Mouse (Mus musculus) MN1 (cell line): ENCODE measurements around the gene Robo4.

Experiments
- DNase-seq: peaks from one replicate; pipeline ENCODE4 v3.0.0-alpha.2; 2016; ENCODE audit warnings: low spot score

Gene Robo4

DNA sequence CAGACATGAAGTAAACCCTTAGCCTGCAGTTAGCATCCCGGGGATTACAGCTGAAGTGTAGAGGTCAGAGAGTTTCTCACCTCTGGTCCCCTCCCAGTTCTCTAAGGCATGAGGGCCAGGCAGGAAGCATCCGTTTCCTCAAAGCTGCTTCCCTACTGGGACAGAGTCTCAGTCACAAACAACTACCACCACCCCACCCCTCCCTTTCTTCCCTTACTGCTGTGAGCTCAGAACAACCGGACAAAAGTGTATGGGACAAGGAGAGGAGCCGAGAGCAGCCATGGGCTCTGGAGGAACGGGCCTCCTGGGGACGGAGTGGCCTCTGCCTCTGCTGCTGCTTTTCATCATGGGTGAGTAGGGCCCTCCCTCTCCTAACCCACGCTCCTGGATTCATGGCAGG is at the start of gene Robo4:
Gene Robo4, plus strand, starts transcription at position 96 of the 400 bp plus-strand sequence.
- no peak for DNase-seq

DNA sequence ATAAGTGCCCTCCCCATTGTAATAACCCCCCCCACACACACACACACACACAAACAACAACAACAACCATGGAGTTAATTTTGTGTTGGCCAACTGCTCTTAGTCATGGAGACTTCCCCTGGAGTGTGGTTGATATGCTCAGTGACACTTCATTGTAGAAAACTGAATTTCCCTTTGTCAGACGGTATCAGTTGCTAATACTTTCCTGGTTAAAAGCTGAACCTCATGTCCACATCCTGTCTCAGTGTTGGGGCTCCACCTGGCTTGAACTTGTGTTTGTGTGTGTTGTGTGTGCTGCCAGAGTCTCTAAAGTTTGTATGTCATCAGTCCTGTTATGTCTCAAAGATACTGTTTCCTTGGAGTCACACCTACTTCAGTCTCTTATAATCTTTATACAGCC is 47.2 kb upstream of the Robo4 start:
- no peak for DNase-seq

DNA sequence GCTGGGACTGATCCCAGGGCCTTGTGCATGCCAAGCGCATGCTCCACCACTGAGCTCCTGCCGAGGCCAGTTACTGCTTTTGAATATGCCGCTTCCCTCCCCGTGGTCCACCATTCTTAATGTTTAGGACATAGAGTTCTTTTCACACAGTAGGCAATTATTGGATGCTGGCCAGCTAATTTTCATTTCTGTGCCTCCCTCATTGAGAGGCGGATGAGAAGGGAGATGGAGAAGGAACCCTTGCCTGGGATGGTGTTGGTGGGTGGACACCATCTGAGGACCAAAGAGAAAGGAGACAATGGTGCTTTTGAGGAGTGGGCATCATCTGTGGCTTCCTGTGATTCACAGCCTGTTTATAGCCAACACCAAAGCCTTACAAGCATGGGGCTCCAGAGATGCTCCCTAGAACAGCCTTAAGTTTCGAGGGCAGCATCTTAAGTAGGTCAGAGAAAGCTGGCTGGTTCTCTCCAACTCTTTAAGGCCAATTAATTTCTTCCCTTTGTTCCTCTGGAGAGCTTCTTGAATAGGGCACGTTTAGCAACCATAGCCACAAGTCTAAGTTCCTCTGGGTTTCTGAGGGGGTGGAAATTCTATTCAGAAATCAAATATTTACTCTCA is 42.9 kb upstream of the Robo4 start:
- no peak for DNase-seq

DNA sequence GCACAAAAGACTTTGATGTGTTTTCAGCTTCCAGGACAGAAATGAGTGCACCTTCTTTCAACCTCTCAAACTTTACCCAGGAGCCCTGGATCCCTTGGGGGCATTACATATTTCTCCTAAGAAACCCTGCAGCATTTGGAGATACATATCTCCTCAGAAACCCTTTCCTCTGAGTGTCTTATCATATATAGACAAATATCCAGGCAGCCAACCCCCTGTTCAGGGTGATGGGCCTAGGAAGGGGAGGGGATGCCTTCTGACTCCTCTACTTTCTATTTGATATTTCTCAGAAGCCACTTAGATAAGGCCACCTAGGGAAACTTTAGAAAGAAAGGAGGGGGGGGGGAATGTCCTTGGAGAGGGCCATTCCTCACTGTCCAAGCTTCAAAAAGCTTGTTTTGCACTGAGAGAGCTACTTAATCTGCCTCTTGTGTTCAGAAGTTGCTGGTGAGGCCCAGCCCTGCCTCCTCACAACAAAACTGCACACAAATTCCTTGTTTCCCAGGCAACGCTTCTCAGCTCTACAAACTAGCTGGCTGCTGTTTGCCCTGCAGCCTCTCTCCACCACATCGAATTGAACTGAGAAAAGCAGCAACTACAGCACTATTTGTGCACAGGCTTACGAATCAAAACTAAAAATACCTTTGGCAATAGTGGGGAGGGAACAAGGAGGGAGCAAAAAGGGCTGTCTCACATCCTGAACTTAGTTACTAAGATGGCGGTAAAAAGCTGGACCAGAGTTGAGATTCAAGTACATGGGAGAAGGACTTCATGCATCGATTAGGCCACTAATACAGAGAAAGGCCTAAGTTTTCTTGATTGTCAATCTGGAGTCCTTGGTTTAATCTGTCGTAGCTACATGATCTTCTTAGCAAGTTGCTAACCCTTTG is 42.1 kb upstream of the Robo4 start:
- DNase-seq, result no peak

DNA sequence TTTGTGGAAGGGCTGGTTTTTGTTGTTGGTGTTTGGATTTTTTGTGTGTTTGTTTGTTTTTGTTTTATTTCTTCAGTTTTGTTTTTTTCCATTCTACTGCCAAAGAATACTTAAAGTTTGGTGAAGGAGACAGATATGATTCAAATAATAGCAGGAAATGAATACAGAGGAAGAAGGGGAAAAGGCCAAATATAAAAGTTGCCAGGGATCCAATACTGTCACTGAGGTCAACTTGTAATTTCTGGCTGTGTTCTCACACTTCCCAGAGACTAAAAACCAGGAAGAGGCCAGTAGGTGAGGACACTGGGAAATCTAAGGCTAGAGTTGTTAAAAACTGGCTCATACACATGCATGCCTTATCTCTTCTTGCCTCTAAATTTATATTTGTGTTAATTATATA is 39.6 kb upstream of the Robo4 start:
- DNase-seq, result no peak

DNA sequence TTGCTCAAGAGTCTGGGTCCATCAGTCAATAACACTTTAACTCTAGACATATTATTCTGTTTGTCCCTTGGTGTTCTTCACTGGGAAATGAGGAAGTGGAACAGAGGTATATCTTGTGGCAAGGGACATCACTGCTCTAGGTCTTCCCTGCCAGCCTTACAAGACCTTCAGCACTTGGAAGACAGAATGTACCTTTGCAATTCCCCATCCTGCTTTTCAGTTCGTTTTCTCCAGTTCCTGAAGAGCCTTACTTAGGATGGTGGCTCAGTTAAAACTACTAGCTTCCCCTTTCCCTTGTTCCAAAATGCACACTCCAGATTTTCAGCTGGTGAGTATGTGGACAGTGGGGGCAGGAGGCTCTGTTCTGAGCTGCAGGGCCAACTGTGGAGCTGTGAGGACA is 38.8 kb upstream of the Robo4 start:
- no peak for DNase-seq

DNA sequence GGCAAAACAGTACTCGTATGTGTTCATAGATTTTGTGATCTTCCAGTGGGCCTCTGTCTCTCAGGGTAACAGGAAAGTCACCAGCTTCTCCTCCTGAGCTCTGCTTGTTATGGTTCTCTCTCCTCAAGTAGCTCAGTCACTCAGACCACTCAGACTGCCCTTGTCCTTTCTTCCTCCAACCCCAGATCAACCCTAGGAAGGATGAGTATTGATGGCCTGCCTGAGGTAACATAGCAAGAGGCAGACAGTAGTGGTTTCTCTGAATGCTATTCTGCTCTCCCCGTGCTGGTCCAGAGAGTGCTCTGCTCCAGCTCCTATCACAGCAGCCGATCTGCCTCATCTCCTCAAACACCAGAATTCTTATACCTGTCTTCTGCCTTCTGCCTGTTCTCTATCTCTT is 38.1 kb upstream of the Robo4 start:
- DNase-seq, result no peak

DNA sequence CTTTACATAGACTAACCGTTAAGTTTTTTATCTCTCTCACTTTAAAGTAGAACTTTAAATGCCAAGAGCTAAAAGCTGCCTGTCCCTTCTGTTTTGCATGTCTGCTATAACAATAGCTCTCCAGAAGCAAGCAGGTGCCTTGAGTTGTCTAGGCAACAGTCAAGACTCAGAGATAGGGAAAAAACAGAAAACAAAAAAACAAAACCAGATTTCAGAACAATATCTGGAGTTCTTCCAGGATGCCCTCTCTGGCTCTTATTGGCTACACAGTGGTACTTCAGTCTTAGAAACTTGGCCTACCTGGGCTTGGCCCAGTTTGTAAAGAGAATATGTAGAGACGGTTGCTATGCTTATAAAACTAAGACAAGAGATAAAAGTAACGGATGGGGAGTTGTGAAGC is 37.3 kb upstream of the Robo4 start:
- DNase-seq, result no peak

DNA sequence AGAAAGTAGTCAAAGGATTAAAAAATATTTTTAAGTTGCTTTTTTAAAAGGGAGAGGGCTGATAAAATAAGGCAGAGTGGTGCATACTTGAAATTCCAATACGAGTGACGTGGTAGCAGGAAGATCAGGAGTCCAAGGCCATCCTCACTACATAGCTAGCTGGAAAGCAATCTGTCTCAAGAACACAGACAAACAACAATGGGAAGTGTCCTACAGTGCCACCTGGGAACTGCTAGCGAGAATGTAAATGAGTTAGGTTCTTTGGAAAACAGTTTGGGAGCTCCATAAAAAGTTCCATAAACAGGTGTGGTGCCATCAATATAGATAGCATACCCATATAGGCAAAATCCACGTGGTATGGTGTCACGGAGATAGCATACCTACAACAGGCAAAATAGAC is 36.0 kb upstream of the Robo4 start:
- DNase-seq, result no peak

DNA sequence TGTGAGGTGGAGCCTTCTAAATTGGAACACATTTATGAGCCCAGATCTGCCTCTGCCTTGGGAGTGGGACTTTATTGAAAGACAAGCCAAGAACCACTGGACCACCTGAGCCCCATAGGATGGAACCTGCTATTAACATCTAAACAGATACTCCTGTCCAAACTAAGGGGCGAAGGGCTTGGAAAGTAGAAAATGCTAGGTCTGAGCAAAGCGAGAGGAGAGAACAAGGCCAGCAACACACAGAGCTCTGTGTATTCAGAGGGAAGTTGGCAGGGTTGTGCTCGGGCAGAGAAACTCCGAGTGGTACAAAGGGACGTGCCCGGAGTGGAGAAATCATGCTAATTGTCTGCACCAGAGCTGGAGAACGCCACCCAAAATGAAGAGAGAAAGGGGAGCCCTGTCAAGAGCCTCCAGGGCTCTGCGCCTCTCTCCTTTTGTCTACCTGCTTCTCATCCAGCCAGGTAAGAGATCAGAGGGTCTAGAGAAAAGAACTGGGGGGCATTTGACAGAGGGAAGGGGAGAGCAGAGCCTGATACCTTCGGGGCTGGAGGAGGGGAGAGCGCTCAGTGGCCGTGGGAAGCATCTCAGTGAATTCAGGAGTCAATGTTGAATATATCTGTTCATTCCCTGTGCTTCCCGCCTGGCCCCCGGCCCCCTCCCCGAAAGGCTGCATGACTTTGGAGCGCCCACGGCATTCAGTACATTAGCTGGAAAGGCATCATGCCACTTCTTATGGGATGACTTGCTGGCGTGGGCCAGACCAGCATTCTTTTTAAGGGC is 34.2 kb upstream of the Robo4 start, which contains the start of gene Hepacam:
Gene Hepacam, plus strand, starts transcription at position 51 of the 780 bp plus-strand sequence.
- DNase-seq, result no peak

DNA sequence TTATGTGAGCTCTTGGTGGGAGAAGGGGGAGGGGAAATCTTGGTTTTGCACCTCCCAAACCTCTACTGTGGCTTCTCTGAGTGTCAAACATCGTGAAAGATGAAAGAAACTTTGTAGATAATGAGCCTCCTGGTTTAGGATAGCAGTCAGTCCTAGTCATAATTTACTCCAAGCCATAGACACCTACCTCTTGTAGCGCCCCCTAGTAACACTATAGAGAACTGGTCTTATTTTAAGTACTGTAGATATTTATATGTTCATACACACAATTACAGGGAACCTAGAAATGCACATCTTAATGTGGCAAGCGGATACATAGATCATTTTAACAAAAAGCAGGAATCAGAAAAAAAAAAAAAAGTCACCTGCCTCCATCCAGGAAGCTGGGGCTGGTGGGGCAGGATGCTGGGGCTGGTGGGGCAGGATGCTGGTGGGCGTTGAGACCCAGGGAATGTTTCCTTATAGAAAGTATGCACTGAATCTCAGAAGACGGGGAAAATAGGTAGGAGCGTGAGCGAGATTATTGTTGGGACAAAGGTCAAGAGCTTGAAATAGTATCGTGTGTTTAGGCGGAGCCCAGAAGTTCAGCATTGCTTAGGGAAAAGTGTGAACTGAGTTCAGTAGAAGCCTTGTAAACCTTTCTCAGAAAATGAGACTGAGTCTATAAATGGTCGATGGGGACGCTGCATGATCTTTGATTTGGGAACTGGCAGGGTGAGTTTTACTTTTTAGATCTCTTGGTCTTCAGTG is 33.4 kb upstream of the Robo4 start:
- no peak for DNase-seq

DNA sequence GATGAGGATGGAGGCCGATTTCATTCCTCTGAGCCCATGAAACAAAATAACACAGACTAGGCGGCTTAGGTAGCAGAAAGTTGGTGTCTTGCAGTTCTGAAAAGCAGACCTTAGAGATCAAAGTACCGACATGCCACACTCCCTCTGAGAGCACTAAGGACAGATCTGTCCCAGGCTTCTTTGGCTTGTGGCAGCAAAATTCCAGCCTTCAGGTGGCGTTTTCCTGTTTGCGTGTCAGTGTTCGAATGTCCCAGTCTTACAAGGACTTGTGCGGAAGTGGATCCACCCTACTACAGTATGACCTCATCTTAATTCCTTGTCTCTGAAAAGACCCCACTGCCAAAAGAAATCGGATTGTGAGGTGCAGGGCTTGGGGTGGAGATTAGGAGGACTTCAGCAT is 32.8 kb upstream of the Robo4 start:
- no peak for DNase-seq

DNA sequence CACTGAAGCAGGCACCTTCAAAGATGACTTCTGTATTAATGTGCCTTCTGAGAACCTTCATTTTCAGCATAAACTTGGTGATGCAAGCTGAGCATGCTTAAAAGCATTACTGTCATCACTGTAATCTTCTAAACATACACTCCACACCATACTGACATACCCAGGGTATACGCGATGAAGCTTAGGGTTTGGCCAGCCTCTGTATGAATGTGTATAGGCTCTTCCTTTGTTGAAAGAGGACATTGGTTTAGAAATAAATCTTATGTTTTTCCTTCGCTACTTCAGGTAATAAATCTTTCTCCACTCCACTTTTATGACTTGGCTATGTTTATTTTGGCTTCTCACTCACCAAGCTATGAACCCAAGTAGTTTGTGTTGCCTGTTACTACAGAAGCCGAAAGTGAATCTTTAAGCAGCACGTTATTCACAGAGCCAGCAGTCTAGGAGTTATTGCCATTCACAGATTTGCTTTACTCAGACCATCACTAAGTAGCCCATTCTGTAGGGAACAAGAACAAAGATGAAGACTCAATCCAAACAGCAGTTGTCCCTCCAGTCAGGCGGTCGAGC is 30.4 kb upstream of the Robo4 start:
- DNase-seq, result no peak

DNA sequence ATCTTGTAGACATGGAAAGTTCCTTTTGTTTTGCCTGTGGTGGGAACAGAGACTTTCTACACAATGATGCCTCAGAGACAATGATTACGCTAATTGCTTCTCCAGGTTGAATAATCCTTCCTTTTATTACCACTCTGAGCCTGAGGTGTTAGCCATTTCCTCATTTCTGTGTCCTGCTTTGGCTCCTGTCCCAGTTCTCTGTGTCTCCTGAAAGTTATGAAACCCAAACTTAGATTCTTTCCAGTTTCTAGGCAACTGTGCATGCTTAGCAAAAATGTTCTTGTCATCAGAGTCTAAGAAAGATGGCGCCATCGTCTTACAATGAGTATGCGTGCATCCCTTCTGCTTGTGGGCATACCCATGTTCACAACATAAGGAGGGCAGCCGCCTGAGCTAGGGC is 26.0 kb upstream of the Robo4 start:
- no peak for DNase-seq

DNA sequence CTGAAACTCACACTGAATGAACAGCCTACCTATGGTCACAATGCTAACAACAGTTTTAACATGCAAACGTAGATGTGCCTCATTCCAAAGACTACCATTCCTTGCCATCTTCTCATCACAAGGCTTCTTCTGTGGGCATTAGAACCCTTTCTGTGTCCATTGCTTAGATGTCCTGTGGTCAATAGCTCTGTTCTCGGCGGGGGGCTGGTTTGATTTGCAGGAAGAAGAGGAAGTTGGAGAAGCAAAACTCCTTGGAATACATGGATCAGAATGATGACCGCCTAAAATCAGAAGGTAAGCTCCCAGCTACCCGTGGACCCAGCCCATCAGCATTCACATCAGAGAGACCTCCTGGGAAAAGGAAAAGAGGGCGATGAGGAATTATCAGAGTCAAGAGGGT is 18.5 kb upstream of the Robo4 start:
- no peak for DNase-seq

DNA sequence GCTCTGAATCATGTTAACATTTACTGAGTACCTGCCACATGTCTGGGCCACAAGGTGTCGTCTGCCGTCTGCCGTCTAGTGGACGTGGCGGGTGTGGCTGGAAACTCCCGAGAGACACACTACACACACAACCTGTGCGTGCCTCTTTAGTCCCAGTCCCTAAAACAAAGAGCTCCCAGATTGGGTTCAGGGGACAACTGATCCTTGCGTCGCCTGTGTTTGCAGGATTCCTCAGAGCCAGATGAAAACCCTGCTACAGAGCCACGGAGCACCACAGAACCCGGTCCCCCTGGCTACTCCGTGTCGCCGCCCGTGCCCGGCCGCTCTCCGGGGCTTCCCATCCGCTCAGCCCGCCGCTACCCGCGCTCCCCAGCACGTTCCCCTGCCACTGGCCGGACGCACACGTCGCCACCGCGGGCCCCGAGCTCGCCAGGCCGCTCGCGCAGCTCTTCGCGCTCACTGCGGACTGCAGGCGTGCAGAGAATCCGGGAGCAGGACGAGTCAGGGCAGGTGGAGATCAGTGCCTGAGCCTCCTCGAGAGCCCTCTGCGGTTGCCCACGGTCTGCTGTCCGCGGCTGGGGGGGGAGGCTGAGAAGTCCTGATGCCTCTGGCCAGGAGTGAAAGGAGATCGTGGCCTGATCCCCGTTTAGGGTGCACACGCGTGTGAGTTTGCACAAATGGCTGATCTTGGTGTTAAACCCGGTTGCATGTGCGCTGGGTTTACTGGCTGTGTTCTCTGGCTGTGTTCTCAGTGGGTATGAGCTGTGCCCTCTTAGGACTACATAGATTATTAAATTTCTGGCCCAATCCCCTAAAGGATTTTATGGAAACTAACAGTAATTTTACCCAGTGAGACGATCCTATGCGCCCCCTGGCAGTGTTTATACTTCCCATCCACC is 17.2 kb upstream of the Robo4 start:
- no peak for DNase-seq

DNA sequence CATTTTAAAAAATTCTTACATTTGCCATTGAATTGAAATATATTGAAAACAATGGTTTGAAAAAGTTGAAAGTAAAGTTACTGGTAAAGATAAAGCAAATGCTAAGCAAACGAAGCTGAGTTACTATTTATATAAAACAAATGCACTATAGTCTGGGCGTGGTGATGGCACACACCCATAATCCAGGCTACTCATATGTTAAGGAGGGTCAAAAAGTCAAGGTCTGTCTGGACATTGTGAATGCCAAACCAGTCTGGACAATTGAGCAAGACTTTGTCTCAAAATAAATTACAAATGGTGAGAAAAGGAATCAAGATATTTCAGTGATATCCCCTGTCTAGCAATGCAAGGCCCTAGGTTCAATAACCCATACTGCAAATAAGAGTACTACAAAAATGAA is 10.8 kb upstream of the Robo4 start:
- no peak for DNase-seq

DNA sequence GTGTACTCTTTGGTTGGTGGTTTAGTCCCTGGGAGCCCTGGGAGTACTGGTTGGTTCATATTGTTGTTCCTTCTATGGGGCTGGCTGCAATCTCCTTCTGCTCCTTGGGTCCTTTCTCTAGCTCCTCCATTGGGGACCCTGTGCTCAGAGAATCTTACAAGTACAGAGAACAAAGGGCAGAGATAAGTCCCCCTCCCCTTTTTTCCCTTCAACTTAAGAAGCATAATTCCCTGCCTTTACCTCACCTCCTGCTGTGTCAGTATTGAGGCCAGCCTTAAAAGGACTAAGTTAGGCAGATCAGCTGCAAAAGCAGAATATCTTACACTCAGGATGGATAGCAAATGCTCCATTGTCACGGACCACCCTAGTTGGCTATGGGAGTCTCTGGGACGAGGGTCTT is 9.6 kb upstream of the Robo4 start:
- DNase-seq, result no peak

DNA sequence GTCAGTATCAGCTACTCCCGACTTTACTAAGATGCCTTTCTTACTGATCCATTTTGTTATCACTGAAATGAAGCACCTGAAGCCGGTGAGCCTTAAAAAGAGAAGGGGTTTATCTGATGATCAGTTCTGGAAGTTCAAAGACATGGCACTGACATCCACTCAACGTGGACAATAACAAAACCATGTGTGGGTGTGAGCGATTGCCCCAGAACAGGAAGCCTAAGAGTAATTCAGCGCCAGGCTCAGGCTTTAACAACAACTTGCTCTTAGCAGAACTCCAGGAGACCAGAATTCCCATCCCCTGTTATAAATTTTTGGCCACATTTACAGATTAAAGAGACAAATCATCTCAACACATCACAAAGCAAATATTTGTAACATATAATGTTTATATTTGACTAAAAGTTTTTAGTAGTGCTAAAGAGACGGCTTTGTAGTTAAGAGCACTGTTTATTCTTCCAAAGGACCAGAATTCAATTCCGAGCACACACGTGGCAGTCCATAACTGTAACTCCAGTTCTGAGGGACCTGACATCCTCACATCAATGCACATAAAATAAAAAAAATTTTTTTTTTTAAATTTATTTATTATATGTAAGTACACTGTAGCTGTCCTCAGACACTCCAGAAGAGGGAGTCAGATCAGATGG is 8.1 kb upstream of the Robo4 start:
- DNase-seq, result no peak

DNA sequence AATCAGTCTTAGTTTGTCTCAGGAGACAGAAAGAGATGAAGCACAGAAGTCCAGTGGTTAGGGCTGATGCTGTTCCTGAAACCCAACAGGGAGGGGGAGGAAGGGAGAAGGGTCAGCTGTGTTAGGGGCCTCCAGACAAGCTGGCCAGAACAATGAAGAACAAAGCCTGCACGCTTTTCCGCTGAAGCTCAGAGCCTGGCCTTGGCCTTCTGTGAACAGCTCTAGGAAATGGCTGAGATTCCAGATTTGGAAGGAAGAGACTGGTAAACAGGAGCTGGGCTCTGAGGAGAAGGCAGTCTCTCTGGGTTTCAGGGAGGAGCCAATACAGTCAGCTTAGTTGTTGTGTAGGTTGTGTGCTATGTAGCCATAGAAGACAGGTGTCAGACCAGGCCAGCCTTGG is 1.1 kb upstream of the Robo4 start:
- no peak for DNase-seq
